Mouse (Mus musculus): ENCODE data around the gene Zfp773.

GRCm38 (mm10) chr7:7108501-7108900, 28.1 kb downstream of the Zfp773 start:
- TF ChIP-seq POLR2A (IDR thresholded peaks at IDR 0.05; ENCODE audit: borderline replicate concordance, extremely low read depth, insufficient read depth, insufficient read length, poor library complexity, severe bottlenecking) (no peak), CTCF (IDR thresholded peaks at IDR 0.05; ENCODE audit: borderline replicate concordance, extremely low read depth, insufficient read depth, insufficient read length) (no peak)

Measured in brain, embryonic 14.5 days (tissue).